Mouse (Mus musculus) megakaryocyte, embryonic 14.5 days (primary cell): Measurements from ENCODE around the gene Zfp287. TPM values are rescaled to one million over a fixed set of nuclear protein-coding genes. Genes with fewer than 3 reads are reported as not detected.
A peak's percentile ranks its signal among the peaks of the same experiment; 100 is the strongest.
"Not testable (repeated sequence)": the region's sequence is repeated elsewhere in the genome, so short reads cannot be mapped to it uniquely, and the experiment has no call there.

Source experiments
- H3K27me3 ChIP-seq: replicated peaks from 2 replicates; pipeline ENCODE3; 2012; ENCODE audit warnings: inconsistent platforms
- H3K36me3 ChIP-seq: replicated peaks from 2 replicates; pipeline ENCODE3; 2012; ENCODE audit warnings: low read length, inconsistent platforms, mixed read lengths
- H3K4me1 ChIP-seq: 2 replicates; pipeline ENCODE4 v1.6.1; 2012; ENCODE audit warnings: inconsistent platforms
- H3K4me3 ChIP-seq: replicated peaks from 2 replicates; pipeline ENCODE3; 2012; ENCODE audit warnings: moderate library complexity, mild to moderate bottlenecking, inconsistent platforms
- H3K9me3 ChIP-seq: 2 replicates; pipeline ENCODE4 v1.6.1; 2012; ENCODE audit warnings: inconsistent platforms
- FLI1 ChIP-seq: IDR thresholded peaks from 2 replicates; pipeline ENCODE4 v1.6.1; 2012; ENCODE audit warnings: low read length, inconsistent platforms, mixed read lengths
- GATA1 ChIP-seq: IDR thresholded peaks from 3 replicates; pipeline ENCODE4 v1.6.1; 2012; ENCODE audit warnings: mixed read lengths, low read length, inconsistent platforms, borderline replicate concordance
- polyA plus RNA-seq: library from polyadenylated mRNA; stranded (reverse); fragments of >175 nt; gene quantifications from 2 replicates; pipeline ENCODE4 v1.2.3, GENCODE M21; 2012; ENCODE audit warnings: low replicate concordance; ENCODE audit not compliant: insufficient read depth

Zfp287 gene
- polyA plus RNA-seq = 0.16 TPM in 1 of 2 replicates, not detected in the other

DNA sequence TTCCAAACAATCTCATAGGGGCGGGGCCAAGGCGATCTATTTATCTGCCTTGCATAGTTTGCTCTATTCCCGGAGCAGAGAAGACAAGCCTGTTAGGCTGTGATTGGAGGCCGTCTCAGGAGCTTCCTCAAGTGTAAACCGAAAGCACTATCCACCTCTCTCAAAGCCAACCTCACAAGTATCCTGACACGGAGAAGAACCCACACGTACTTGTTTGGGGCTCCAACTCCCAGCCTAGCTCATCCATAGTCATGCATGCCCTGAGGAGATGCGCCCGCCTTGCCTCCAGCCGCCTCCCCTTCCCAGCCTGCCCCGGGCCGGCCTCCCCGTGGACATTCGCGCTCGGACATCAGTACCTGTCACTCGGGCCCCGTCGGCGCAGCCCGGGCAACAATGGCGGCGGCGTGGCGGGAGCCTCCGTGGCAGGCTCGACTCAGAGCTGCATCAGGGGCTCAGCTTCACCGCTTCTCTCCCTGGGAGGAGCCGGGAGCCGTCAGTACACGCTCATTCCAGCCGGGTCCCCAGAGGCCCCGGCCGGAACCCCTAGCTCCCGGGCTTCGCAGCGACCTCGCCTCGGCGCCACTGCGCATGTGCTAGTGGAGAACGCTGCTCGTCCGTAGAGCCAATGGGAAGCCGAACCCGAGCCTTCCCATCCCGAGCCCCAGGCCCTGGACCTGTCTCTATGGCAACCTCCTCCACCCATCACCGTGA is at the start of gene Zfp287:
Zfp287 (minus strand) TSS at position 595 of the 711 bp plus-strand sequence.
- H3K4me1 ChIP-seq = peaks cover 14% of the 10 kb centered on the region
- no peak for TF ChIP-seq GATA1
- no peak for TF ChIP-seq FLI1
- H3K36me3 ChIP-seq = no peaks in the 10 kb centered on the region
- H3K4me3 ChIP-seq = peak within 1 kb of the TSS; percentile 91
- H3K9me3 ChIP-seq = peaks cover 4% of the 10 kb centered on the region; the same call in 1 of the 2 replicates
- H3K27me3 ChIP-seq = peaks cover 37% of the 10 kb centered on the region

- Histone ChIP-seq H3K36me3 (peaks cover 11% of the 10 kb centered on the region), H3K9me3 (peaks cover 49% of the 10 kb centered on the region), H3K4me1 (no peaks in the 10 kb centered on the region), H3K27me3 (peaks cover 4% of the 10 kb centered on the region), H3K4me3 (no peak overlapping the region)
- TF ChIP-seq GATA1 = no peak
- no peak for TF ChIP-seq FLI1
Measured at GRCm38 (mm10) chr11:62776510-62776909, 44.8 kb upstream of the Zfp287 start.

- no peak overlapping the region for H3K4me3 ChIP-seq
- peaks cover 29% of the 10 kb centered on the region for H3K4me1 ChIP-seq
- H3K27me3 ChIP-seq = peaks cover 31% of the 10 kb centered on the region
- TF ChIP-seq GATA1 = no peak
- TF ChIP-seq FLI1 = no peak
- H3K9me3 ChIP-seq = peaks cover 4% of the 10 kb centered on the region
- H3K36me3 ChIP-seq = no peaks in the 10 kb centered on the region
Measured at GRCm38 (mm10) chr11:62760755-62761457, 29.2 kb upstream of the Zfp287 start.

GRCm38 (mm10) chr11:62758491-62758890 is 26.8 kb upstream of the Zfp287 start:
- Histone ChIP-seq H3K4me3 (no peak overlapping the region), H3K27me3 (peaks cover 43% of the 10 kb centered on the region), H3K9me3 (no peaks in the 10 kb centered on the region), H3K4me1 (peaks cover 26% of the 10 kb centered on the region), H3K36me3 (no peaks in the 10 kb centered on the region)
- TF ChIP-seq FLI1 = no peak
- no peak for TF ChIP-seq GATA1

DNA sequence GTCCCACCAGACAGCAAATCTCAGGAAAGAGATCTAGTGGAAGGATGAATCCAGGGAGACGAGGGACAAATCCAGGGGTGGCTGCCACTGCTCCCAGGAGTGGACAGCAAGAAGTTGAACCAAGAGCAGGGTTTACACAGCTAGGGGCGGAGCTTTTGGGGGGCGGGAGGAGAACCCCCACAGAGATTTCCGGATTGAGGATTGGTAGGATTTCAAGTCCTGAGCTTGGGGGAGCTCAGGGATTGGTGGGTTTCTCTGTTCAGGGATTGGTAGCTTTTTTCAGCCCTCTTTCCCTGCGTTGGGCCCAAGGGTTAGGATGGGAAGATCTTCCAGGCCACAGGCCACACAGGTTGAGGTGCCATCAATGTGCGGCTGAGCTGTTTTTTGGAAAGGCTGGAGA is 26.2 kb upstream of the Zfp287 start:
- H3K4me3 ChIP-seq = no peak overlapping the region
- H3K4me1 ChIP-seq = peaks cover 24% of the 10 kb centered on the region
- TF ChIP-seq GATA1 (no peak), FLI1 (no peak)
- peaks cover 42% of the 10 kb centered on the region for H3K27me3 ChIP-seq
- no peaks in the 10 kb centered on the region for H3K9me3 ChIP-seq
- H3K36me3 ChIP-seq = no peaks in the 10 kb centered on the region

DNA sequence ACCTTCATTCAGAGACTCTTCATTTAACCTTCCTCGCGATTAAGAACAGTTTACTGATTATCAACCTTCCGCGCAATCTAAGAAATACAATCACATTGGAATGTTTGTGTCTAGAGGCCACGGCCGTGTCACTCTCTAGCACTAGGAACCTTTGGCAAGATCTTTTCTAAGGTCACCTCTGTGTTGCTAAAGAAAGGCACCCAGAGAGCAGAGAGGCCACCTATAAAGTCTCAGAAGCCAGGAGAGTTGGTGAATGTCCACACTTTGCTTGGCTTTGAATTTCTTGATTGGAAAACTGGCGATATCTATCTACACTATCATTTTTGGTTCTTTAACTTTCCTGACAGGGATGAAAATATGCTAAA is 25.4 kb upstream of the Zfp287 start:
- no peak for TF ChIP-seq GATA1
- no peak for TF ChIP-seq FLI1
- Histone ChIP-seq H3K4me3 (peak overlapping the region; percentile 90), H3K4me1 (peaks cover 22% of the 10 kb centered on the region), H3K9me3 (no peaks in the 10 kb centered on the region), H3K27me3 (peaks cover 45% of the 10 kb centered on the region), H3K36me3 (no peaks in the 10 kb centered on the region)

DNA sequence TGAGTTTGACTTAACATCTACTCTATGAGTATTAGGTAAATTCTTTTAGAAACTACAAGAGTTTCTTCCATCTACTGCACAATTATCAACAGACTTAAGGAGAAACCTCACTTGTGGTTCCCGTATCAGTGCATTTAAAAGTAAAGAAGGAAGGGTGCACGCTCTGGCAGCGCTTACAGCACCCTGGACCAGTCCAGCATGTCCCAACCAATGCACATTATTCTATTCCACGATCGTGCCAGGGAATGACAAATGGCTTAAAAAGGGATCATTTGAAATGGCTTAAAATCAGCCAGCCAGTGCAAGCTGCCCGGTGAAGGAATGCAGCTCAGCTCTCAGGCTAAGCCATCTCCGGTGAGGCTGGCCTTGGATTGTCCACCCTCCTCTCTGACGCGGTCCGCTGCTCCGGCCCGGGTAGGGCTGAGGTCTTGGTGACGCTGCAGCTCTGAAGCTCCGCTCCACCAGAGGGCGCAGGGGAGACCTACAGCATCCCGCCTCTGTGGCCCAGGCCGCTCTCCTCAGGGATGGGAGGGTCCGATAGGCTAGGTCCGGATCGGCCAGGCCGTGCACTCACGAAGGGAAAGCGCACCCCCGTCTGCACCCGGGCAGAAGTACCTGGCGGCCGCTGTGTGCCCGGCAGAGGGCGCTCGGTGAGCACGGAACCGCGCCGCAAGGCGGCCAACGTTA is 24.9 kb upstream of the Zfp287 start:
- no peaks in the 10 kb centered on the region for H3K9me3 ChIP-seq
- TF ChIP-seq FLI1 (no peak), GATA1 (no peak)
- peaks cover 16% of the 10 kb centered on the region for H3K4me1 ChIP-seq
- H3K27me3 ChIP-seq = peaks cover 47% of the 10 kb centered on the region
- no peaks in the 10 kb centered on the region for H3K36me3 ChIP-seq
- H3K4me3 ChIP-seq = peak overlapping the region; percentile 90

- no peaks in the 10 kb centered on the region for H3K36me3 ChIP-seq
- H3K9me3 ChIP-seq = no peaks in the 10 kb centered on the region
- peaks cover 50% of the 10 kb centered on the region for H3K27me3 ChIP-seq
- no peak within 1 kb of the TSS for H3K4me3 ChIP-seq
- peaks cover 14% of the 10 kb centered on the region for H3K4me1 ChIP-seq
- no peak for TF ChIP-seq FLI1
- no peak for TF ChIP-seq GATA1
Measured at GRCm38 (mm10) chr11:62752780-62753179, 21.1 kb upstream of the Zfp287 start, which contains the start of gene Gm10428. Gene Gm10428 (plus strand): TSS chr11:62753100.

DNA sequence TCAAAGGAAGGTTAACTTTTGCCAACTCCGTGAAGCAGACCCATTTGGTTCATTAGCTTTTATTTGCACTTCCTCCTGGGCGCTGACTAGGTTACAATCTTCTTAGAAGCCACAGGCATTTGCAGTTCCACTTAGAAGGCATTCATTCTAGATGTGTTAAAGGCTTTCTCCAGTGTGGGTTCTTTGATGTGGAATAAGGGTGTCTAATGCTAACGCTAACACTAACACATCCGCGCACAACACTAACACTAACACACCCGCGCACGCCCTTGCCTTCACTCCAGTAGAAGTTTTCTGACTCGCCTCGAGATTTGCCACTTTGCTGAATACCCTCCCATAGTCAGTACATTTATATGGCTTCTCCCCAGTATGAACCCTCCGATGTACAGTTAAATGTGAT is 20.5 kb upstream of the Zfp287 start:
- H3K27me3 ChIP-seq = peaks cover 49% of the 10 kb centered on the region
- TF ChIP-seq GATA1 = no peak
- TF ChIP-seq FLI1 = no peak
- no peaks in the 10 kb centered on the region for H3K36me3 ChIP-seq
- H3K9me3 ChIP-seq = no peaks in the 10 kb centered on the region
- H3K4me3 ChIP-seq = no peak overlapping the region
- H3K4me1 ChIP-seq = peaks cover 11% of the 10 kb centered on the region

DNA sequence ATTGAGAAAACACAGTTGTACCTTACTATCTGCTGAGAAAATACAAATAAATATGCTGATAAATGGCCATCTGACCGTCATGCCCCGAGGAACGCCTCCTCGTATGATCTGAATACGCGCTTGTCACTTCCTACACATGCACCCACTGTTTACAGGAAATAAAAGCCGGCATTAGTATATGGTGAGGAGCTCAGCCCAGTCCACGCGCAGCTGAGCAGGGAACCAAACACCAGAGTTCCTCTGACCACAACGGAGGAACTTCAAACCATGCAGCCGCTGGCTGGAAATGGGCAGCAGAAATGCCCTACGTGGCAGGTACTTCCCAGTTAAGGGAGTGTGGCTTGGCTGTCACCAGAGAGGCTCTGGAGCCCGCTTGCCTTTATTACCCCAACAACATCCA is 17.7 kb upstream of the Zfp287 start:
- peaks cover 42% of the 10 kb centered on the region for H3K27me3 ChIP-seq
- H3K4me3 ChIP-seq, H3K9me3 ChIP-seq, H3K36me3 ChIP-seq: not testable (repeated sequence)
- H3K4me1 ChIP-seq = peaks cover 12% of the 10 kb centered on the region
